Mouse (Mus musculus): Measurements from ENCODE around the gene Eef2. TPM values are rescaled to one million over a fixed set of nuclear protein-coding genes. Genes with fewer than 3 reads are reported as not detected.
"Not testable (repeated sequence)": the region's sequence is repeated elsewhere in the genome, so short reads cannot be mapped to it uniquely, and the experiment has no call there.

Gene Eef2
- total RNA-seq, 2 experiments from 2014 or later, result 892 to 898 TPM

- intact Hi-C loops (cut with DNase I; ENCODE audit: low total_unique reads), result no loop called here
- DNase-seq, result no peak
Measured at GRCm38 (mm10) chr10:81177491-81177925, 1.1 kb downstream of the Eef2 start.

GRCm38 (mm10) chr10:81177958-81178712, 1.7 kb downstream of the Eef2 start:
- no peak for DNase-seq
- intact Hi-C loops (cut with DNase I; ENCODE audit: low total_unique reads), result no loop called here

- no peak for DNase-seq
- intact Hi-C loops (cut with DNase I; ENCODE audit: low total_unique reads), result no loop called here
Measured at GRCm38 (mm10) chr10:81178927-81179326, 2.5 kb downstream of the Eef2 start.

GRCm38 (mm10) chr10:81179451-81180342, 3.3 kb downstream of the Eef2 start:
- intact Hi-C loops (cut with DNase I; ENCODE audit: low total_unique reads), result no loop called here
- DNase-seq, result no peak

- intact Hi-C loops (cut with DNase I; ENCODE audit: low total_unique reads), result no loop called here
- no peak for DNase-seq
Measured at GRCm38 (mm10) chr10:81180946-81181345, 4.5 kb downstream of the Eef2 start.

- DNase-seq; intact Hi-C loops (cut with DNase I; ENCODE audit: low total_unique reads): not testable (repeated sequence)
Measured at GRCm38 (mm10) chr10:81181860-81182259, 5.4 kb downstream of the Eef2 start.

GRCm38 (mm10) chr10:81182336-81183333, 6.2 kb downstream of the Eef2 start, which contains the start of gene Dapk3:
TSS of gene Dapk3 (plus strand) at chr10:81183005.
- DNase-seq, result peak; percentile 93
- intact Hi-C loops (cut with DNase I; ENCODE audit: low total_unique reads), result no loop called here

- DNase-seq, result no peak
- intact Hi-C loops (cut with DNase I; ENCODE audit: low total_unique reads), result no loop called here
Measured at GRCm38 (mm10) chr10:81183805-81184204, 7.4 kb downstream of the Eef2 start, which contains the start of gene 4930442H23Rik. TSS of gene 4930442H23Rik (minus strand) at chr10:81183849.

GRCm38 (mm10) chr10:81184765-81185164, 8.3 kb downstream of the Eef2 start:
- no peak for DNase-seq
- intact Hi-C loops (cut with DNase I; ENCODE audit: low total_unique reads), result no loop called here

GRCm38 (mm10) chr10:81187161-81187560, 10.7 kb downstream of the Eef2 start:
- DNase-seq, result no peak
- intact Hi-C loops (cut with DNase I; ENCODE audit: low total_unique reads), result no loop called here

GRCm38 (mm10) chr10:81189821-81190220, 13.4 kb downstream of the Eef2 start:
- intact Hi-C loops (cut with DNase I; ENCODE audit: low total_unique reads), result no loop called here
- DNase-seq, result no peak

- intact Hi-C loops (cut with DNase I; ENCODE audit: low total_unique reads), result no loop called here
- no peak for DNase-seq
Measured at GRCm38 (mm10) chr10:81190236-81190911, 13.9 kb downstream of the Eef2 start.

- DNase-seq, result no peak
- intact Hi-C loops (cut with DNase I; ENCODE audit: low total_unique reads), result no loop called here
Measured at GRCm38 (mm10) chr10:81190912-81191321, 14.5 kb downstream of the Eef2 start.

GRCm38 (mm10) chr10:81191342-81191982, 15.0 kb downstream of the Eef2 start:
- no peak for DNase-seq
- intact Hi-C loops (cut with DNase I; ENCODE audit: low total_unique reads), result no loop called here

- peak; percentile 82 for DNase-seq
- intact Hi-C loops (cut with DNase I; ENCODE audit: low total_unique reads), result no loop called here
Measured at GRCm38 (mm10) chr10:81192270-81192967, 16.0 kb downstream of the Eef2 start.

- intact Hi-C loops (cut with DNase I; ENCODE audit: low total_unique reads), result no loop called here
- DNase-seq, result no peak
Measured at GRCm38 (mm10) chr10:81192968-81193501, 16.6 kb downstream of the Eef2 start.

- intact Hi-C loops (cut with DNase I; ENCODE audit: low total_unique reads), result no loop called here
- DNase-seq, result peak; percentile 80
Measured at GRCm38 (mm10) chr10:81193991-81194774, 17.8 kb downstream of the Eef2 start.
